Mouse (Mus musculus): ENCODE measurements around the gene Auts2.

- TF ChIP-seq GATA1 (IDR thresholded peaks at IDR 0.05; ENCODE audit: low read length), result no peak
- no peak for TF ChIP-seq TAL1 (IDR thresholded peaks at IDR 0.05; ENCODE audit: low read length)
Observed at GRCm38 (mm10) chr5:131458700-131459099, 1084.4 kb downstream of the Auts2 start.
